Mouse (Mus musculus) hindbrain, embryonic 12.5 days (tissue): ENCODE data around the gene Lpin3. TPM values are rescaled to one million over a fixed set of nuclear protein-coding genes. Genes with fewer than 3 reads are reported as not detected.

ENCODE experiments used
- ATAC-seq: fragments of 200-750 bp; cut with Nextera tagmentation; 2 replicates; pipeline ENCODE4 v1.8.0; 2017; ENCODE audit warnings: moderate TSS enrichment; ENCODE audit not compliant: low FRiP score
- H3K27ac ChIP-seq: fragments of 300-500 bp; sonication (generic); 2 replicates; pipeline ENCODE4 v1.5.1; 2016; ENCODE audit warnings: mild to moderate bottlenecking
- H3K27me3 ChIP-seq: fragments of 300-500 bp; sonication (generic); 2 replicates; pipeline ENCODE4 v1.6.1; 2016; ENCODE audit warnings: mild to moderate bottlenecking
- H3K36me3 ChIP-seq: fragments of 300-500 bp; sonication (generic); 2 replicates; pipeline ENCODE4 v1.6.1; 2016; ENCODE audit warnings: mild to moderate bottlenecking
- H3K4me1 ChIP-seq: fragments of 300-500 bp; sonication (generic); 2 replicates; pipeline ENCODE4 v1.6.1; 2016
- H3K4me2 ChIP-seq: fragments of 300-500 bp; sonication (generic); replicated peaks from 2 replicates; pipeline ENCODE4 v1.6.1; 2016; ENCODE audit warnings: mild to moderate bottlenecking
- H3K4me3 ChIP-seq: fragments of 300-500 bp; sonication (generic); 2 replicates; pipeline ENCODE4 v1.5.1; 2016; ENCODE audit warnings: mild to moderate bottlenecking
- H3K9ac ChIP-seq: fragments of 300-500 bp; sonication (generic); 2 replicates; pipeline ENCODE4 v1.6.1; 2016; ENCODE audit warnings: mild to moderate bottlenecking, moderate library complexity
- H3K9me3 ChIP-seq: fragments of 300-500 bp; sonication (generic); replicated peaks from 2 replicates; pipeline ENCODE4 v1.6.1; 2016; ENCODE audit warnings: mild to moderate bottlenecking
- WGBS: fragments of 180-500 bp; shearing (Covaris S2); methylation state at CpG from one replicate; pipeline ENCODE4 v1.1.7; 2016; 5-methylcytosine and 5-hydroxymethylcytosine counted together
- polyA plus RNA-seq: library from polyadenylated mRNA; unstranded; fragments of >200 nt; fragmentation: Nextera tagmentation; extraction: Ambion mirVana; gene quantifications from 2 replicates; pipeline ENCODE4 v1.2.1, GENCODE M21; 2016

Lpin3 gene
- polyA plus RNA-seq, 1 experiment from 2014 or later: 1.4 TPM

- ATAC-seq: no peak
- 82% methylated on average over 4 of the region's 4 CpGs for WGBS
Measured at GRCm38 (mm10) chr2:160951595-160951994, 71.1 kb downstream of the Lpin3 start.

GRCm38 (mm10) chr2:160953131-160953873, 72.8 kb downstream of the Lpin3 start:
- no peak overlapping the region for H3K9ac ChIP-seq
- WGBS: 88% methylated on average over 7 of the region's 7 CpGs

More at GRCm38 (mm10) chr2:160951595-160951994, 71.1 kb downstream of the Lpin3 start:
- Histone ChIP-seq H3K27ac (no peak overlapping the region), H3K36me3 (peaks cover 81% of the 10 kb centered on the region), H3K9ac (no peak overlapping the region), H3K4me3 (no peak overlapping the region), H3K4me2 (no peak overlapping the region), H3K4me1 (0 out of 2 replicates have a peak, but pooled peaks cover 2% of the 10 kb centered on the region), H3K27me3 (no peaks in the 10 kb centered on the region), H3K9me3 (no peaks in the 10 kb centered on the region)

GRCm38 (mm10) chr2:160954541-160954940, 74.1 kb downstream of the Lpin3 start:
- no peak overlapping the region for H3K9ac ChIP-seq
- no peak overlapping the region for H3K27ac ChIP-seq
- no peak overlapping the region for H3K4me2 ChIP-seq
- peaks cover 74% of the 10 kb centered on the region for H3K36me3 ChIP-seq
- H3K4me1 ChIP-seq: 0 out of 2 replicates have a peak, but pooled peaks cover 2% of the 10 kb centered on the region
- no peak overlapping the region for H3K4me3 ChIP-seq
- WGBS: 96% methylated on average over 3 of the region's 3 CpGs
- no peaks in the 10 kb centered on the region for H3K27me3 ChIP-seq
- no peaks in the 10 kb centered on the region for H3K9me3 ChIP-seq
- ATAC-seq: no peak

More at GRCm38 (mm10) chr2:160953131-160953873, 72.8 kb downstream of the Lpin3 start:
- no peak overlapping the region for H3K27ac ChIP-seq
- 0 out of 2 replicates have a peak, but pooled peaks cover 2% of the 10 kb centered on the region for H3K4me1 ChIP-seq
- peaks cover 80% of the 10 kb centered on the region for H3K36me3 ChIP-seq
- H3K9me3 ChIP-seq: no peaks in the 10 kb centered on the region
- no peak for ATAC-seq
- H3K27me3 ChIP-seq: no peaks in the 10 kb centered on the region
- no peak overlapping the region for H3K4me3 ChIP-seq
- H3K4me2 ChIP-seq: no peak overlapping the region

- no peak for ATAC-seq
- no peak overlapping the region for H3K9ac ChIP-seq
- no peak overlapping the region for H3K4me2 ChIP-seq
- 76% methylated on average over 7 of the region's 7 CpGs for WGBS
- 0 out of 2 replicates have a peak, but pooled peaks cover 2% of the 10 kb centered on the region for H3K4me1 ChIP-seq
- no peaks in the 10 kb centered on the region for H3K9me3 ChIP-seq
- no peak overlapping the region for H3K4me3 ChIP-seq
- no peaks in the 10 kb centered on the region for H3K27me3 ChIP-seq
- H3K27ac ChIP-seq: no peak overlapping the region
- H3K36me3 ChIP-seq: peaks cover 73% of the 10 kb centered on the region
Measured at GRCm38 (mm10) chr2:160955331-160955730, 74.9 kb downstream of the Lpin3 start.

Other genes starting within 250 kb of the Lpin3 start
- 114 and 122 TPM in 2 replicates for gene Top1, start 234.8 kb upstream of the Lpin3 start, polyA plus RNA-seq
- 119 and 122 TPM in 2 replicates for gene Plcg1, start 149.4 kb upstream of the Lpin3 start, polyA plus RNA-seq
- gene Zhx3, start 7.7 kb upstream of the Lpin3 start, polyA plus RNA-seq: 16.0 and 18.0 TPM in 2 replicates
- 5.1 and 7.5 TPM in 2 replicates for gene Emilin3, start 31.7 kb downstream of the Lpin3 start, polyA plus RNA-seq
- gene Chd6, start 228.4 kb downstream of the Lpin3 start, polyA plus RNA-seq: 42.0 and 48.2 TPM in 2 replicates